Mouse (Mus musculus) megakaryocyte, embryonic 14.5 days (primary cell): ENCODE data around the gene Sh3kbp1.

Experiments used
- FLI1 ChIP-seq: IDR thresholded peaks from 2 replicates; pipeline ENCODE4 v1.6.1; 2012; ENCODE audit warnings: low read length, inconsistent platforms, mixed read lengths
- GATA1 ChIP-seq: IDR thresholded peaks from 3 replicates; pipeline ENCODE4 v1.6.1; 2012; ENCODE audit warnings: mixed read lengths, low read length, inconsistent platforms, borderline replicate concordance

GRCm38 (mm10) chrX:159909446-159910277 is 282.6 kb downstream of the Sh3kbp1 start:
- no peak for TF ChIP-seq FLI1
- no peak for TF ChIP-seq GATA1
